Mouse (Mus musculus) spleen, postnatal 4 days (tissue): ENCODE results near the gene Pdxdc1.

ENCODE experiments used
- DNase-seq, 2 experiments: peaks; one replicate each; pipeline ENCODE4 v3.0.0; 2022; ENCODE audit warnings: low spot score in 2 of 2

Pdxdc1 gene

DNA sequence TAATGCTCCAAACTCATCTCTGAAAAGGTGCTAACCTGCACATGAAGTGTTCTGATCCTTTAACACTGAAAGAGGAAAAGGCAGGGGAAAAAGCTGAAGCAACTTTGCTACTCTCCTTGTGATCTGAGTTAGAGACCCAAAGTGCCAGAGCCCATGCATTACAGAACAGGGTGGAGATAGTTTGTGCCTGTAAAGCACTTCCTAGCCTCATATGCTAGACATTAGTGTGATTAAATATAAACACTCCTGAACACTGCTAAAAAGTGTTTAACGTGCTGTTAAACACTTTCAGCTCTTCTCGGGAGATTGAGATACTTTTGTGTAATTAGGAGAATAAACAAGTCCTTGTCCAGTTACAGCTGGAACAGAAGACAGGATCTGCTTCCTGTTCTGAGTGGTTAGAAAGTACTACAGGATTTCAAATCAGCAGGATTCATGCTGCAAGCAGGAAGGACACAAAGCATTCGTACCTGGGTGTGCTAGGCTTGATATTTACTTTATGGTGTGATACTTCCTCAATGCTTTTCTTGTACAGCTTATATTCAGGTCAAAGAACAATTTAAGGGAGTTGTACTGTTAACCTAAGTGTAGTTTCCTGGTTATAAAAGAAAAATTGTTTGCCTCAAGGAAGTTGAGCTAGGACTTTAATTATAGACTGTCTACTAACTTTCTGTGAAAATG lies 19.7 kb downstream of the Pdxdc1 start:
- no peak for DNase-seq

GRCm38 (mm10) chr16:13875483-13875882 lies 27.4 kb downstream of the Pdxdc1 start:
- no peak for DNase-seq

DNA sequence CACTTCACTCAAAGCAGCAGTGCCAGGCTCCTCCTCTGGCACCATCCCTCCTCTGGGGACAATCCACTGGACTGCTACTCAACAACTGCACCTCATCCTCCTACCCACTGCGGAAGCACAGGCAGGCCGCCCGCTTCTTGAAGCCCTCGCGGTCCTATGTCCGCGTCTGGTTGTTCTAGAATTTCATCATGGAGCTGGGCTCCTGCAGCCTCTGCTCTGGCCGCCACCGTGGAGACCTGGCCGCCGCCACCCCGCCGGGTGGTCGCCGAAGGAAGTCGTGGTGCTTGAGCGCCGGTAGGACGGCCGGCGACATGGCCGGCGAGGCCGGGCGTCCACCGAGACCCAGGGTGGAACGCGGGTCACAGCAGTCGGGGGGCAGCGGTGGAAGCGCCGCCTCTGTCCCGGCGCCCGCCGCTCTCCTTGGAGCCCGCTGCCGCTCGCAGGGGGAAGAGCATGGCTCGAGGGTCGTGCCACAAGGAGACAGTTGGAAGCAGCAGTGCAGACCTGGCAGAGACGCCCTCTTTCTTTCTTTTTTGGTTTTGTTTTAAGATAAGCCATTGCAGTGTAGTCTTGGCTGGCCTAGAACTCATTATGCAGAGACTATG lies 34.9 kb downstream of the Pdxdc1 start:
- peak; percentile 14 to 64 for DNase-seq

GRCm38 (mm10) chr16:13867406-13867805 lies 35.5 kb downstream of the Pdxdc1 start:
- DNase-seq: peak; percentile 18 to 63

- DNase-seq: no peak
Observed at GRCm38 (mm10) chr16:13866616-13867015, 36.3 kb downstream of the Pdxdc1 start.

GRCm38 (mm10) chr16:13866076-13866475 lies 36.9 kb downstream of the Pdxdc1 start:
- DNase-seq: no peak

DNA sequence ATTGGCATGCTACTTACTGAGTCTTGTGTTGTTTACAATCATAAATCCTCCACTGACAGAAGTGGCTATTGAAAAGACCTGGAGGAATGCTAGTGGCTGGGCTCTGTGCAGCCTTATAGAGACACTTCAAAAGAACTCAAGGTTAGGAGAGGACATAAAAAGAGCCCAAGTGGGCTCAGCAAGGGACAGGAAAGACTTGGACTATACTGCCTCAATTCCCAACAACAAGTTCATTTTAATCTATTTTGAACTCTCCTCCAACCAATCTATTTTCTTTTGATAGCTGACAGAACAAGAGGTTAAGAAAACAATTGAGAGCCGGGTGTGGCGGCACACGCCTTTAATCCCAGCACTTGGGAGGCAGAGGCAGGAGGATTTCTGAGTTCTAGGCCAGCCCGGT lies 49.0 kb downstream of the Pdxdc1 start:
- DNase-seq: no peak

DNA sequence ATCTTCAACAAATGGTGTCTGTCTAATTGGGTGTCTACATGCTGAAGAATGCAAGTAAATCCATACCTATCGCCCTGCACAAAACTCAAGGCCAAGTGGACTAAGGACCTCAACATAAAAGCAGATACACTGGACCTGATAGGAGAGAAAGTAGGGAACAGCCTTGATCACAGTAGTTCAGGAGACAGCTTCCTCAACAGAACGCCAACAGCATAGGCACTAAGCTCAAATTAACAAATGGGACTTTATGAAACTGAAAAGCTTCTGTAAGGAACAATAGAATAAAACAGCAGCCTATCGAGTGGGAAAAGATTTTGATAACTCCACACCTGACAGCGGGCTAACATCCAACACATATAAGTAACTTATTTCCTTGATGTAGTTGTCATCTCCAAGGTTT lies 51.5 kb downstream of the Pdxdc1 start:
- DNase-seq: no peak

- no peak for DNase-seq
Observed at GRCm38 (mm10) chr16:13848310-13848709, 54.6 kb downstream of the Pdxdc1 start.

DNA sequence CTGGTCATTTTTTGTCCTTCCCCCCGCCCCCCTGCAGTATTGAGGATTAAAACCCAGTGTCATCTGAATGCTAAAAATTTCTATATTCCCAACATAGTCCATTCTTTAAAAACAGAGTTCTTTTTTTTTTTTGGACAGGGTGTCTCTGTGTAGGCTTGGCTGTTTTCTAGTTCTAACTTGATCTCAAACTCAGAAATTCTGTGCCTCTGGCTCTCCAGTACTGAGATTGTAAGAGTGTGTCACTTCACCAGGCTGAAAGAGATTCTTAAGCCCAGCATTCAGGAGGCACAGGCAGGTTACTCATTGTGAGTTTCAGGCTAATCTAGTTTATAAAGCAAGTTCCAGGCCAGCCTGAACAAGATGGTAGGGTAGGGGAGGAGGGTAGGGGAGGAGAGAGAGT lies 56.3 kb downstream of the Pdxdc1 start:
- DNase-seq: no peak

DNA sequence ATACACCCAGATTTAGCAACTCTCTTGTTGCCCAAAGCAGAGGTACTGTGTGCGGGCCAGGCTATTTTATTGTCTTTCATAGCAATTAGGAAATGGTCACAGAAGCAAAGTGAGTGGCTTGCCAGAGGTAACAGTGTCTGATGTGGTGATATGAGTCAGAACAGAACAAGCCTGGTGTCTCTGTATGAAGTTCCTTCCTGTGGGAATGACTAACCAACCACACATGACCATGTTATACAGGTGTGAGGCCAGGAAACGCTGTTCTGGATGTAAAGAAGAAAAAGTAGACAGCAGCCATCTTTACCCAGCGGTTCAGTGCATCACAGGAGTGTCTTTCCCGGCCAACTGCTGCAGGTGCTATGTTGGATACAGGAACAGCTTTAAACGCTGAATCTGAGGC lies 57.9 kb downstream of the Pdxdc1 start:
- no peak for DNase-seq

GRCm38 (mm10) chr16:13840956-13841355 lies 62.0 kb downstream of the Pdxdc1 start:
- no peak for DNase-seq

GRCm38 (mm10) chr16:13840056-13840455 lies 62.9 kb downstream of the Pdxdc1 start:
- no peak for DNase-seq

GRCm38 (mm10) chr16:13834382-13834781 lies 68.5 kb downstream of the Pdxdc1 start:
- no peak for DNase-seq

DNA sequence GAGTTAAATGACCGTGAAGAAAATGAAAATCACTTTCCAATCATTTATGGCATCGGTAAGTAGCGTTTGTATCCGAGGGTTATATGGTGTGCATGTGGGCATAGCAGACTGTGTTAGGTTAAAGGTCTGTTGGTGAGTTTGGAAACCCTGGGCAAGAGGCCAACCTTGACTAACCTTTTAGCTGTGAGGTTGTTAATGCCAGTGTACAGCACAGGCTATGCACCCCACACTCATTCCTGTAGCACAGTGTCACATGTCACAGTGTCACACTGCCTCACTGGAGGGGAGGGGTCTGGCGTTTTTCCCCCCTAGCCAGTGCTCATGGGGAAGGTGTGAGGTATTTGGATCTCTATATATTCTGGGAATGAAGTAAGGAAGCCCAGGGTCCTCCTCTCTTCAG lies 71.3 kb downstream of the Pdxdc1 start:
- no peak for DNase-seq

GRCm38 (mm10) chr16:13830444-13830843 lies 72.5 kb downstream of the Pdxdc1 start:
- no peak for DNase-seq

GRCm38 (mm10) chr16:13826511-13826910 lies 76.4 kb downstream of the Pdxdc1 start:
- no peak for DNase-seq

- no peak for DNase-seq
Observed at GRCm38 (mm10) chr16:13825781-13826490, 77.0 kb downstream of the Pdxdc1 start.

- no peak for DNase-seq
Observed at GRCm38 (mm10) chr16:13820771-13821170, 82.2 kb downstream of the Pdxdc1 start.

- no peak for DNase-seq
Observed at GRCm38 (mm10) chr16:13819806-13820500, 83.0 kb downstream of the Pdxdc1 start.

GRCm38 (mm10) chr16:13819394-13819743 lies 83.6 kb downstream of the Pdxdc1 start:
- no peak for DNase-seq

DNA sequence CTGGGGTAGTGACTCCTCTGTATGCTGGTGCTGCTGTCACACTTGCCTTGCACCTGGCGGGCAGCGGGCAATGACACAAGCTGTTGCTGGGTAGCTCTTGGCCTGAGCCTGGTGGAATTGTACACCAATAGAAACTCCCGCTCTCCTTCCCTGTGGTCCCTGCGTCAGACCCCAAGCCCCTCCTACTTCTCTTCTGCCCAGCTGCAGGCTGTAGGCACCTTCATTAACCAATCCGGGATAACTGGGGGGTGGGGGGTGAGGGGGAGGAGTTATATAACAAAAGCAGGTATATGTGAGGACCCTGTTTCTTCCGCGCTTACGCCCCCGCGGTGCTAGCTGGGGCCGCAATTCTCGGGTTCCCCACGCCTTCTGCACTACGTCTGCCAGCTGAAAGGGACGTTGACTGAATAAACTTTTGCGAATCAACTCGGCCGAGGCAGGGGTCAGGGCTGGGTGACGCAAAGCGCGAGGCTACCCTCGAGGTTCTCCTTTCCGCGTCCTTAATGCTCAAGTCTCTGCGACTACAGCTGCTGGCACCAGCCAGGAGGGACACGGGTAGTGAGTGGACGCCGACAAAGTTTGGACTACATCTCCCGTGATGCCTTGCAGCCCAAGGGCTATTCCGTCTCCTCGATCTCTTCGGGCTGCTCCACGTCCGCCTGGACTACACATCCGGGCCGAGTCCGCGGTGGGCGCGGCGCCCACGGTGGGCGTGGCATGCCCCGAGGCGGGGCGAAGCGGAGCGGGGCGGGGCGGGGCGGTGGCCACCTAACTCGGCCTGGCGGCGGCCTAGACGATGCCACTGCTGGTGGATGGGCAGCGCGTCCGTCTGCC lies 84.2 kb downstream of the Pdxdc1 start, which contains the start of gene Ntan1:
Gene Ntan1 (plus strand): TSS at position 286 of the 834 bp plus-strand sequence.
- peak; percentile 96 to 98 for DNase-seq
